Mouse (Mus musculus) neural tube, embryonic 14.5 days (tissue): ENCODE measurements around the gene Nle1. TPM values are rescaled to one million over a fixed set of nuclear protein-coding genes. Genes with fewer than 3 reads are reported as not detected.

Experiments used
- ATAC-seq: fragments of 200-750 bp; cut with Nextera tagmentation; 2 replicates; pipeline ENCODE4 v1.8.0; 2017; ENCODE audit warnings: low read depth, mild to moderate bottlenecking, moderate TSS enrichment, moderate library complexity
- H3K27ac ChIP-seq: fragments of 300-500 bp; sonication (generic); 2 replicates; pipeline ENCODE4 v1.5.1; 2014; ENCODE audit warnings: low read depth, mild to moderate bottlenecking, control low read depth, low read length, moderate library complexity, mixed read lengths
- H3K27me3 ChIP-seq: fragments of 300-500 bp; sonication (generic); 2 replicates; pipeline ENCODE4 v1.6.1; 2014; ENCODE audit warnings: low read length; ENCODE audit not compliant: control insufficient read depth, insufficient read depth
- H3K36me3 ChIP-seq: fragments of 300-500 bp; sonication (generic); 2 replicates; pipeline ENCODE4 v1.6.1; 2014; ENCODE audit warnings: low read length, mixed read lengths; ENCODE audit not compliant: control insufficient read depth, insufficient read depth
- H3K4me1 ChIP-seq: fragments of 300-500 bp; sonication (generic); 2 replicates; pipeline ENCODE4 v1.6.1; 2014; ENCODE audit warnings: low read length; ENCODE audit not compliant: control insufficient read depth, insufficient read depth
- H3K4me2 ChIP-seq: fragments of 300-500 bp; sonication (generic); 2 replicates; pipeline ENCODE4 v1.6.1; 2014; ENCODE audit warnings: mild to moderate bottlenecking, low read depth, low read length, control low read depth
- H3K4me3 ChIP-seq: fragments of 300-500 bp; sonication (generic); 2 replicates; pipeline ENCODE4 v1.5.1; 2014; ENCODE audit warnings: low read depth, low read length, control low read depth, mixed read lengths
- H3K9ac ChIP-seq: fragments of 300-500 bp; sonication (generic); replicated peaks from 2 replicates; pipeline ENCODE4 v1.6.1; 2014; ENCODE audit warnings: low read depth, mild to moderate bottlenecking, control low read depth, low read length, mixed read lengths
- H3K9me3 ChIP-seq: fragments of 300-500 bp; sonication (generic); 2 replicates; pipeline ENCODE4 v1.6.1; 2016; ENCODE audit warnings: low read length; ENCODE audit not compliant: control insufficient read depth
- WGBS: fragments of 180-500 bp; shearing (Covaris S2); extraction: QIAGEN DNeasy Blood & Tissue Kit; methylation state at CpG from one replicate; pipeline ENCODE4 v1.1.7; 2014; 5-methylcytosine and 5-hydroxymethylcytosine counted together
- polyA plus RNA-seq: library from polyadenylated mRNA; unstranded; fragments of >200 nt; fragmentation: Nextera tagmentation; extraction: Ambion mirVana; gene quantifications from 2 replicates; pipeline ENCODE4 v1.2.1, GENCODE M21; 2014

Nle1 gene
- polyA plus RNA-seq, 1 experiment from 2014 or later = 24.7 TPM

- WGBS = 91% methylated on average over 5 of the region's 5 CpGs
- no peaks in the 10 kb centered on the region for H3K9me3 ChIP-seq
Measured at GRCm38 (mm10) chr11:82899720-82900119, 8.5 kb downstream of the Nle1 start.

GRCm38 (mm10) chr11:82897478-82897877 is 10.7 kb downstream of the Nle1 start:
- H3K4me3 ChIP-seq = no peak overlapping the region
- no peaks in the 10 kb centered on the region for H3K27me3 ChIP-seq
- no peak overlapping the region for H3K27ac ChIP-seq
- H3K9me3 ChIP-seq = no peaks in the 10 kb centered on the region
- H3K4me2 ChIP-seq = no peak overlapping the region
- H3K4me1 ChIP-seq = no peaks in the 10 kb centered on the region
- 87% methylated on average over 10 of the region's 10 CpGs for WGBS
- H3K36me3 ChIP-seq = peaks cover 32% of the 10 kb centered on the region
- ATAC-seq = no peak
- no peak overlapping the region for H3K9ac ChIP-seq

More at GRCm38 (mm10) chr11:82899720-82900119, 8.5 kb downstream of the Nle1 start:
- no peak overlapping the region for H3K4me2 ChIP-seq
- H3K9ac ChIP-seq = no peak overlapping the region
- no peak for ATAC-seq
- H3K4me3 ChIP-seq = no peak overlapping the region
- H3K36me3 ChIP-seq = peaks cover 50% of the 10 kb centered on the region
- no peaks in the 10 kb centered on the region for H3K27me3 ChIP-seq
- H3K27ac ChIP-seq = no peak overlapping the region
- H3K4me1 ChIP-seq = no peaks in the 10 kb centered on the region

GRCm38 (mm10) chr11:82891936-82892335 is 16.3 kb downstream of the Nle1 start, which contains the start of gene Fndc8:
Fndc8 (plus strand) TSS chr11:82892124.
- no peaks in the 10 kb centered on the region for H3K9me3 ChIP-seq
- no peaks in the 10 kb centered on the region for H3K27me3 ChIP-seq
- peaks cover 10% of the 10 kb centered on the region; the same call in 1 of the 2 replicates for H3K4me1 ChIP-seq
- 55% methylated on average over 7 of the region's 7 CpGs for WGBS
- no peak within 1 kb of the TSS for H3K4me2 ChIP-seq
- no peak within 1 kb of the TSS for H3K4me3 ChIP-seq
- H3K27ac ChIP-seq = no peak within 1 kb of the TSS
- ATAC-seq = no peak
- H3K36me3 ChIP-seq = no peaks in the 10 kb centered on the region
- H3K9ac ChIP-seq = no peak within 1 kb of the TSS

GRCm38 (mm10) chr11:82890342-82890762 is 17.9 kb downstream of the Nle1 start, which contains the start of gene Rad51d:
Rad51d (minus strand) TSS chr11:82890614.
- Histone ChIP-seq H3K4me1 (peaks cover 10% of the 10 kb centered on the region; the same call in 1 of the 2 replicates), H3K27ac (no peak within 1 kb of the TSS; the same call in 1 of the 2 replicates), H3K9me3 (no peaks in the 10 kb centered on the region), H3K36me3 (no peaks in the 10 kb centered on the region), H3K9ac (peak within 1 kb of the TSS; percentile 68), H3K27me3 (no peaks in the 10 kb centered on the region), H3K4me2 (peak within 1 kb of the TSS; percentile 87), H3K4me3 (peak within 1 kb of the TSS; percentile 54)
- ATAC-seq = peak; percentile 90
- WGBS = under 1% methylated on average over 26 of the region's 26 CpGs

GRCm38 (mm10) chr11:82889524-82890341 is 18.5 kb downstream of the Nle1 start:
- Histone ChIP-seq H3K4me2 (peak overlapping the region; percentile 87), H3K36me3 (no peaks in the 10 kb centered on the region), H3K27ac (no peak overlapping the region; the same call in 1 of the 2 replicates), H3K27me3 (no peaks in the 10 kb centered on the region), H3K4me1 (peaks cover 10% of the 10 kb centered on the region; the same call in 1 of the 2 replicates), H3K9me3 (no peaks in the 10 kb centered on the region), H3K9ac (peak overlapping the region; percentile 68), H3K4me3 (peak overlapping the region; percentile 54)
- 9% methylated on average over 31 of the region's 31 CpGs for WGBS
- peak; percentile 52 for ATAC-seq

GRCm38 (mm10) chr11:82888491-82888946 is 19.7 kb downstream of the Nle1 start:
- no peak for ATAC-seq

GRCm38 (mm10) chr11:82886559-82886958 is 21.7 kb downstream of the Nle1 start:
- Histone ChIP-seq H3K4me2 (no peak overlapping the region), H3K4me3 (no peak overlapping the region), H3K27me3 (no peaks in the 10 kb centered on the region), H3K9me3 (no peaks in the 10 kb centered on the region), H3K4me1 (peaks cover 10% of the 10 kb centered on the region; the same call in 1 of the 2 replicates), H3K36me3 (no peaks in the 10 kb centered on the region), H3K9ac (no peak overlapping the region), H3K27ac (no peak overlapping the region)
- 93% methylated on average over 3 of the region's 3 CpGs for WGBS
- ATAC-seq = no peak

More at GRCm38 (mm10) chr11:82888491-82888946, 19.7 kb downstream of the Nle1 start:
- H3K4me1 ChIP-seq = peaks cover 10% of the 10 kb centered on the region; the same call in 1 of the 2 replicates
- H3K9me3 ChIP-seq = no peaks in the 10 kb centered on the region
- H3K36me3 ChIP-seq = no peaks in the 10 kb centered on the region
- H3K27me3 ChIP-seq = no peaks in the 10 kb centered on the region
- no peak overlapping the region for H3K27ac ChIP-seq
- H3K9ac ChIP-seq = 0 out of 2 replicates have a peak overlapping the region, but pooled peaks have one; percentile 12
- no peak overlapping the region for H3K4me2 ChIP-seq
- WGBS = 56% methylated on average over 10 of the region's 10 CpGs
- H3K4me3 ChIP-seq = no peak overlapping the region

GRCm38 (mm10) chr11:82883180-82883579 is 25.0 kb downstream of the Nle1 start:
- WGBS = 60% methylated on average over 8 of the region's 8 CpGs

More at GRCm38 (mm10) chr11:82883180-82883579, 25.0 kb downstream of the Nle1 start:
- H3K4me2 ChIP-seq = no peak overlapping the region
- H3K9ac ChIP-seq = no peak overlapping the region
- H3K9me3 ChIP-seq = no peaks in the 10 kb centered on the region
- no peaks in the 10 kb centered on the region for H3K27me3 ChIP-seq
- no peaks in the 10 kb centered on the region for H3K4me1 ChIP-seq
- H3K36me3 ChIP-seq = no peaks in the 10 kb centered on the region
- no peak for ATAC-seq
- no peak overlapping the region for H3K27ac ChIP-seq
- no peak overlapping the region for H3K4me3 ChIP-seq
